Mouse (Mus musculus) kidney, embryonic 14.5 days (tissue): ENCODE measurements around the gene Rnf17. TPM values are rescaled to one million over a fixed set of nuclear protein-coding genes. Genes with fewer than 3 reads are reported as not detected.

ENCODE experiments used
- ATAC-seq: fragments of 200-750 bp; cut with Nextera tagmentation; 2 replicates; pipeline ENCODE4 v1.8.0; 2017; ENCODE audit warnings: moderate number of reproducible peaks, mild to moderate bottlenecking, moderate TSS enrichment, moderate library complexity; ENCODE audit not compliant: low FRiP score, low TSS enrichment
- H3K27ac ChIP-seq: fragments of 300-500 bp; sonication (generic); 2 replicates; pipeline ENCODE4 v1.5.1; 2014; ENCODE audit warnings: low read depth, mild to moderate bottlenecking, low read length, moderate library complexity, mixed read lengths
- H3K27me3 ChIP-seq: fragments of 300-500 bp; sonication (generic); 2 replicates; pipeline ENCODE4 v1.6.1; 2014; ENCODE audit warnings: mild to moderate bottlenecking, low read length; ENCODE audit not compliant: control insufficient read depth, insufficient read depth
- H3K36me3 ChIP-seq: fragments of 300-500 bp; sonication (generic); 2 replicates; pipeline ENCODE4 v1.6.1; 2014; ENCODE audit warnings: low read length, mixed read lengths; ENCODE audit not compliant: control insufficient read depth, insufficient read depth
- H3K4me1 ChIP-seq: fragments of 300-500 bp; sonication (generic); 2 replicates; pipeline ENCODE4 v1.6.1; 2014; ENCODE audit warnings: low read length, mixed read lengths; ENCODE audit not compliant: control insufficient read depth, insufficient read depth
- H3K4me2 ChIP-seq: fragments of 300-500 bp; sonication (generic); replicated peaks from 2 replicates; pipeline ENCODE4 v1.6.1; 2014; ENCODE audit warnings: low read depth, mild to moderate bottlenecking, low read length
- H3K4me3 ChIP-seq: fragments of 300-500 bp; sonication (generic); 2 replicates; pipeline ENCODE4 v1.5.1; 2014; ENCODE audit warnings: mild to moderate bottlenecking, low read length
- H3K9ac ChIP-seq: fragments of 300-500 bp; sonication (generic); 2 replicates; pipeline ENCODE4 v1.6.1; 2014; ENCODE audit warnings: low read depth, mild to moderate bottlenecking, low read length, moderate library complexity
- H3K9me3 ChIP-seq: fragments of 300-500 bp; sonication (generic); 2 replicates; pipeline ENCODE4 v1.6.1; 2016; ENCODE audit warnings: low read length; ENCODE audit not compliant: control insufficient read depth
- WGBS: fragments of 180-500 bp; shearing (Covaris S2); extraction: QIAGEN DNeasy Blood & Tissue Kit; methylation state at CpG from one replicate; pipeline ENCODE4 v1.1.7; 2014; 5-methylcytosine and 5-hydroxymethylcytosine counted together
- polyA plus RNA-seq: library from polyadenylated mRNA; unstranded; fragments of >200 nt; fragmentation: Nextera tagmentation; extraction: Ambion mirVana; gene quantifications from 2 replicates; pipeline ENCODE4 v1.2.1, GENCODE M21; 2014

Gene Rnf17
- polyA plus RNA-seq, 1 experiment from 2014 or later, result 1.6 TPM

GRCm38 (mm10) chr14:56572546-56572945, 170.2 kb downstream of the Rnf17 start:
- no peak overlapping the region for H3K9ac ChIP-seq
- no peaks in the 10 kb centered on the region for H3K36me3 ChIP-seq
- H3K4me3 ChIP-seq, result peak overlapping the region; percentile 85; the same call in 1 of the 2 replicates
- ATAC-seq, result no peak
- H3K4me2 ChIP-seq, result peak overlapping the region; percentile 44; the same call in 1 of the 2 replicates
- 68% methylated on average over 2 of the region's 2 CpGs for WGBS
- no peak overlapping the region for H3K27ac ChIP-seq
- H3K9me3 ChIP-seq, result no peaks in the 10 kb centered on the region
- H3K27me3 ChIP-seq, result no peaks in the 10 kb centered on the region
- H3K4me1 ChIP-seq, result peaks cover 12% of the 10 kb centered on the region; the same call in 1 of the 2 replicates

Other genes starting within 250 kb of the Rnf17 start
- gene Gzmg, start 243.0 kb upstream of the Rnf17 start, polyA plus RNA-seq, result not detected in 2 replicates
- gene Gzmn, start 228.0 kb upstream of the Rnf17 start, polyA plus RNA-seq, result not detected in 2 replicates
- gene Gzmf, start 191.2 kb upstream of the Rnf17 start, polyA plus RNA-seq, result not detected in 2 replicates
- gene Gzmc, start 167.9 kb upstream of the Rnf17 start, polyA plus RNA-seq, result not detected in 2 replicates
- 0.19 TPM in 1 of 2 replicates, not detected in the other for gene Gzmb, start 140.3 kb upstream of the Rnf17 start, polyA plus RNA-seq
- 0.20 and 0.46 TPM in 2 replicates for gene Atp12a, start 37.5 kb upstream of the Rnf17 start, polyA plus RNA-seq
- 8.5 and 14.3 TPM in 2 replicates for gene Cenpj, start 172.8 kb downstream of the Rnf17 start, polyA plus RNA-seq
- gene Parp4, start 173.0 kb downstream of the Rnf17 start, polyA plus RNA-seq, result 5.7 and 7.7 TPM in 2 replicates